Mouse (Mus musculus) liver, embryonic 14.5 days (tissue): ENCODE results near the gene Alkbh2. TPM values are rescaled to one million over a fixed set of nuclear protein-coding genes. Genes with fewer than 3 reads are reported as not detected.

Experiments
- ATAC-seq: fragments of 200-750 bp; cut with Nextera tagmentation; 2 replicates; pipeline ENCODE4 v1.8.0; 2017; ENCODE audit warnings: moderate number of reproducible peaks, mild to moderate bottlenecking, moderate library complexity; ENCODE audit not compliant: insufficient read depth
- DNase-seq, 3 experiments: peaks; one replicate each; pipeline ENCODE4 v3.0.0-alpha.2; 2012 to 2013; ENCODE audit warnings: low read depth in 3 of 3, low spot score in 3 of 3
- H3K27ac ChIP-seq: fragments of 300-500 bp; sonication (generic); 2 replicates; pipeline ENCODE4 v1.5.1; 2014; ENCODE audit warnings: moderate library complexity, mild to moderate bottlenecking, control low read depth, inconsistent platforms
- H3K27me3 ChIP-seq: fragments of 300-500 bp; sonication (generic); 2 replicates; pipeline ENCODE4 v1.6.1; 2014; ENCODE audit warnings: mild to moderate bottlenecking, low read length, moderate library complexity; ENCODE audit not compliant: control insufficient read depth, insufficient read depth
- H3K36me3 ChIP-seq: fragments of 300-500 bp; sonication (generic); replicated peaks from 2 replicates; pipeline ENCODE4 v1.6.1; 2014; ENCODE audit warnings: low read depth; ENCODE audit not compliant: control insufficient read depth, insufficient read depth
- H3K4me1 ChIP-seq, 2 experiments: fragments of 200-500 bp in 1 of 2; fragments of 300-500 bp in 1 of 2; sonication (generic) in 1 of 2; replicated peaks; 2 replicates each; pipeline ENCODE4 v1.6.1; 2012 to 2014; ENCODE audit warnings: antibody characterized with exemption in 1 of 2, inconsistent platforms in 1 of 2, low read length in 1 of 2; ENCODE audit not compliant: control insufficient read depth in 2 of 2, insufficient read depth in 2 of 2
- H3K4me2 ChIP-seq: fragments of 300-500 bp; sonication (generic); 2 replicates; pipeline ENCODE4 v1.6.1; 2014; ENCODE audit warnings: low read depth, mild to moderate bottlenecking, control low read depth, moderate library complexity
- H3K4me3 ChIP-seq, 2 experiments: fragments of 200-500 bp in 1 of 2; fragments of 300-500 bp in 1 of 2; sonication (generic) in 1 of 2; 2 replicates each; pipeline ENCODE4 v1.5.1; 2012 to 2014; ENCODE audit warnings: low read depth in 2 of 2, low read length in 2 of 2, mild to moderate bottlenecking in 2 of 2, control low read depth in 1 of 2, inconsistent platforms in 1 of 2, moderate library complexity in 1 of 2; ENCODE audit not compliant: insufficient read depth in 1 of 2
- H3K9ac ChIP-seq: fragments of 300-500 bp; sonication (generic); replicated peaks from 2 replicates; pipeline ENCODE4 v1.6.1; 2014; ENCODE audit warnings: mild to moderate bottlenecking, control low read depth, moderate library complexity
- H3K9me3 ChIP-seq: fragments of 300-500 bp; sonication (generic); 2 replicates; pipeline ENCODE4 v1.6.1; 2016; ENCODE audit warnings: low read length, mixed read lengths; ENCODE audit not compliant: control insufficient read depth
- CTCF ChIP-seq: IDR thresholded peaks from 2 replicates; pipeline ENCODE4 v1.5.1; 2016; ENCODE audit warnings: antibody characterized with exemption, low read depth, control low read depth
- EP300 ChIP-seq: IDR thresholded peaks from 2 replicates; pipeline ENCODE4 v1.6.1; 2016; ENCODE audit warnings: antibody characterized with exemption, low read depth
- WGBS: fragments of 180-500 bp; shearing (Covaris S2); extraction: QIAGEN DNeasy Blood & Tissue Kit; methylation state at CpG from one replicate; pipeline ENCODE4 v1.1.7; 2014; ENCODE audit not compliant: insufficient replicate concordance; 5-methylcytosine and 5-hydroxymethylcytosine counted together
- polyA plus RNA-seq, 2 experiments: library from polyadenylated mRNA; depleted of rRNA in 1 of 2; stranded (reverse) in 1 of 2; unstranded in 1 of 2; fragments of >200 nt; fragmentation: Nextera tagmentation in 1 of 2; extraction: Ambion mirVana in 1 of 2; gene quantifications; 2 replicates each; pipeline versions ENCODE4 v1.2.1 to v1.2.3; 2012 to 2014

Alkbh2 gene
- polyA plus RNA-seq, 2 experiments = 3.9 to 5.7 TPM

GRCm38 (mm10) chr5:114129550-114130210 lies 1.7 kb upstream of the Alkbh2 start:
- no peak overlapping the region for H3K9ac ChIP-seq
- no peaks in the 10 kb centered on the region for H3K27me3 ChIP-seq
- ATAC-seq (no peak), DNase-seq (no peak)
- H3K4me3 ChIP-seq = peak overlapping the region; percentile 57 to 64
- H3K36me3 ChIP-seq = no peaks in the 10 kb centered on the region
- H3K27ac ChIP-seq = no peak overlapping the region
- H3K4me2 ChIP-seq = peak overlapping the region; percentile 82
- H3K9me3 ChIP-seq = no peaks in the 10 kb centered on the region
- H3K4me1 ChIP-seq = peaks cover 18 to 28% of the 10 kb centered on the region in 2 experiments
- no peak for TF ChIP-seq EP300
- TF ChIP-seq CTCF = no peak
- WGBS = 66% methylated on average over 15 of the region's 15 CpGs

DNA sequence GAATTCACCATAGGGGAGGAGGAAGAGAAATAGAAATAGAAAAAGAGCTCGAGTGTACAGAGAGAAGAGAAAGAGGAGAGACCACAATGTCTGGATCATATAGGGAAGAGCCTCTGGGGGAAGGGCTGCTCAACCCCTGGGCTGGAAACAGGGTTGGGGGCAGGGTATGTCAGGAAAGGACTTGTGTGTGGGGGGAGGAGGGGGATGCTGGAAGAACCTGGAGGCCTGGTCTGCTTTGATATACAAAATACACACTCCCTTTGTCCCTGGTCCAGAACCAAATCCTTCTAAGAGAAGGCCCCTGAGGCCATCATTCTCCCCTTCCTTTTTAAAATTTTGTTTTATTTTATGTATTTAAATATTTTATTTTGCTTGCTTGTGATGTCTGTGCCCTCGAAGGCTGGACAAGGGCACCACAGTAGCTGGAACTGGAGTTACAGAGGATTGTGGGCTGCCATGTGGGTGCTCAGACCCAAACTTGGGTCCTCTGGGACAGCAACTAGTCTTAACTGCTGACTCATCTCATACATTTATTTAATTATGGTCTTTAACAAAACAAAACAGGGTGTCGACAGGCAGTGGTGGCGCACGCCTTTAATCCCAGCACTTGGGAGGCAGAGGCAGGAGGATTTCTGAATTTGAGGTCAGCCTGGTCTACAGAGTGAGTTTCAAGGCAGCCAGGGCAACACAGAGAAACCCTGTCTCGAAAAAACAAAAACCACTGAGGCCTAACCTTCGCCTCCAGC lies 1.3 kb downstream of the Alkbh2 start:
- Histone ChIP-seq H3K9ac (no peak overlapping the region), H3K36me3 (no peaks in the 10 kb centered on the region; the same call in none of the 2 replicates), H3K4me3 (peak overlapping the region in 1 of 2 experiments; percentile 57; a peak in 2 of 4 replicates), H3K9me3 (no peaks in the 10 kb centered on the region), H3K4me2 (peak overlapping the region; percentile 90), H3K27me3 (no peaks in the 10 kb centered on the region), H3K27ac (no peak overlapping the region), H3K4me1 (peaks cover 7 to 13% of the 10 kb centered on the region in 2 experiments)
- TF ChIP-seq CTCF (no peak), EP300 (no peak)
- ATAC-seq (no peak), DNase-seq (no peak)
- 69% methylated on average over 7 of the region's 7 CpGs for WGBS

GRCm38 (mm10) chr5:114126008-114126407 lies 2.0 kb downstream of the Alkbh2 start:
- Histone ChIP-seq H3K9ac (no peak overlapping the region), H3K4me1 (peaks cover 5 to 9% of the 10 kb centered on the region in 2 experiments), H3K9me3 (no peaks in the 10 kb centered on the region), H3K4me2 (peak overlapping the region; percentile 90; the same call in 1 of the 2 replicates), H3K4me3 (no peak overlapping the region), H3K27me3 (no peaks in the 10 kb centered on the region), H3K36me3 (no peaks in the 10 kb centered on the region; the same call in none of the 2 replicates), H3K27ac (no peak overlapping the region)
- ATAC-seq = no peak
- TF ChIP-seq EP300 (no peak), CTCF (no peak)
- WGBS = 70% methylated on average over 3 of the region's 3 CpGs
- DNase-seq = no peak

DNA sequence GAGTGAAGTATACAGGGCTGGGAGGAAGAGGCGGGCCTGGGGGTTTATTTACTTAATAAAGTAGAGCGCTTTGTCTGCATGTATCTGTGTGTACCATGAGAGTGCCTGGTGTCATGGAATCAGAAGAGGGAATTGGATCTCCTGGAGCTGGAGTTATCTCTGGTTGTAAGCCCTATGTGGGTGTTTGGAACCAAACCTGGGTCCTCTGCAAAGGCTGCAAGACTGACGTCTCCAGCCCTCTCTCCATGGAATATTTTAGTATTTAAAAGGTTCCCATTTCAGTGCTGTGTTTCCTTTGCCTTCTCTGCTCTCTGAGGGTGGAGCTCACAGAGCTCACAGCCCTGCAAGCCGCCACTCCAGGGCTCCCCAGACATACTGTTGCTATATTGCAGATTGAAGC lies 8.2 kb downstream of the Alkbh2 start:
- H3K27ac ChIP-seq = no peak overlapping the region
- ATAC-seq = no peak
- no peaks in the 10 kb centered on the region for H3K9me3 ChIP-seq
- H3K9ac ChIP-seq = no peak overlapping the region
- H3K4me1 ChIP-seq = no peaks in the 10 kb centered on the region
- DNase-seq = no peak
- TF ChIP-seq CTCF (no peak), EP300 (no peak)
- no peaks in the 10 kb centered on the region; the same call in none of the 2 replicates for H3K36me3 ChIP-seq
- no peak overlapping the region for H3K4me2 ChIP-seq
- H3K27me3 ChIP-seq = no peaks in the 10 kb centered on the region
- no peak overlapping the region for H3K4me3 ChIP-seq
- WGBS = 82% methylated on average over 4 of the region's 4 CpGs

GRCm38 (mm10) chr5:114116586-114116985 lies 11.4 kb downstream of the Alkbh2 start:
- ATAC-seq (no peak), DNase-seq (no peak)
- Histone ChIP-seq H3K4me1 (no peaks in the 10 kb centered on the region), H3K9ac (no peak overlapping the region), H3K27ac (no peak overlapping the region), H3K4me2 (no peak overlapping the region), H3K4me3 (no peak overlapping the region), H3K36me3 (no peaks in the 10 kb centered on the region), H3K9me3 (no peaks in the 10 kb centered on the region), H3K27me3 (no peaks in the 10 kb centered on the region)
- TF ChIP-seq CTCF (no peak), EP300 (no peak)
- 42% methylated on average over 7 of the region's 7 CpGs for WGBS
